Mouse (Mus musculus) hindbrain, embryonic 13.5 days (tissue): ENCODE measurements at regions not wholly inside any gene's neighbourhood (a gene's known extent, or its start where the extent isn't known, plus 50 kb on each side); places are given as distances from the start of the nearest gene placed in this dataset.

ENCODE experiments used
- ATAC-seq: fragments of 200-750 bp; cut with Nextera tagmentation; 2 replicates; pipeline ENCODE4 v1.8.0; 2017; ENCODE audit warnings: moderate TSS enrichment; ENCODE audit not compliant: low FRiP score
- H3K27ac ChIP-seq: fragments of 300-500 bp; sonication (generic); 2 replicates; pipeline ENCODE4 v1.5.1; 2015; ENCODE audit warnings: inconsistent platforms, mild to moderate bottlenecking, moderate library complexity
- H3K27me3 ChIP-seq: fragments of 300-500 bp; sonication (generic); 2 replicates; pipeline ENCODE4 v1.6.1; 2015; ENCODE audit warnings: mild to moderate bottlenecking, inconsistent platforms
- H3K36me3 ChIP-seq: fragments of 300-500 bp; sonication (generic); 2 replicates; pipeline ENCODE4 v1.6.1; 2015; ENCODE audit warnings: mild to moderate bottlenecking, inconsistent platforms
- H3K4me1 ChIP-seq: fragments of 300-500 bp; sonication (generic); replicated peaks from 2 replicates; pipeline ENCODE4 v1.6.1; 2015; ENCODE audit warnings: inconsistent platforms
- H3K4me2 ChIP-seq: fragments of 300-500 bp; sonication (generic); 2 replicates; pipeline ENCODE4 v1.6.1; 2015; ENCODE audit warnings: inconsistent platforms, mild to moderate bottlenecking, moderate library complexity
- H3K4me3 ChIP-seq: fragments of 300-500 bp; sonication (generic); 2 replicates; pipeline ENCODE4 v1.5.1; 2015; ENCODE audit warnings: mild to moderate bottlenecking, inconsistent platforms
- H3K9ac ChIP-seq: fragments of 300-500 bp; sonication (generic); 2 replicates; pipeline ENCODE4 v1.6.1; 2015; ENCODE audit warnings: mild to moderate bottlenecking, inconsistent platforms
- H3K9me3 ChIP-seq: fragments of 300-500 bp; sonication (generic); 2 replicates; pipeline ENCODE4 v1.6.1; 2016; ENCODE audit warnings: inconsistent platforms
- WGBS: fragments of 180-500 bp; shearing (Covaris S2); methylation state at CpG from one replicate; pipeline ENCODE4 v1.1.7; 2015; 5-methylcytosine and 5-hydroxymethylcytosine counted together

DNA sequence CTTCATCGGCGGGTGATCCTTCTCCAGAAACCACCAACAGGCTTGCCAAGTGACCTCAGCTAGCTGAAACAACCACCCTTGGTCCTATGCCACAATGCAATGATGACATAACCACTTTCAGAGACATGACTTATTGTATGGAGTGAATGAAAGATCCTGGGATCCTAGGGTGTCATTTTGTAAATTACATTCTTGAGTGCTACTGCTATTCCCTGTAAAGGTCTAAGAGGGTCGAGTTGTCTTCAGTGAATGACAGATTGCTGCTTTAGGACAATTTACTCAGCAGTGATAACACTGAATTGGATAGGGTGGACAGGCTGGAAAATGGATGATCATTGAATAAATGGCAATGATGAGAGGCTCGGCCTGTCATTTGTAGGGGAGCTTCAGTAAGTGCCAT, 692.4 kb downstream of the Gm9008 start:
- no peak overlapping the region for H3K4me3 ChIP-seq
- ATAC-seq = no peak
- H3K4me2 ChIP-seq = no peak overlapping the region
- H3K9me3 ChIP-seq = no peaks in the 10 kb centered on the region
- H3K9ac ChIP-seq = no peak overlapping the region
- no peaks in the 10 kb centered on the region for H3K27me3 ChIP-seq
- H3K27ac ChIP-seq = no peak overlapping the region
- no peaks in the 10 kb centered on the region for H3K36me3 ChIP-seq
- 55% methylated on average over 4 of the region's 4 CpGs for WGBS
- H3K4me1 ChIP-seq = peaks cover under 1% of the 10 kb centered on the region; the same call in 1 of the 2 replicates

DNA sequence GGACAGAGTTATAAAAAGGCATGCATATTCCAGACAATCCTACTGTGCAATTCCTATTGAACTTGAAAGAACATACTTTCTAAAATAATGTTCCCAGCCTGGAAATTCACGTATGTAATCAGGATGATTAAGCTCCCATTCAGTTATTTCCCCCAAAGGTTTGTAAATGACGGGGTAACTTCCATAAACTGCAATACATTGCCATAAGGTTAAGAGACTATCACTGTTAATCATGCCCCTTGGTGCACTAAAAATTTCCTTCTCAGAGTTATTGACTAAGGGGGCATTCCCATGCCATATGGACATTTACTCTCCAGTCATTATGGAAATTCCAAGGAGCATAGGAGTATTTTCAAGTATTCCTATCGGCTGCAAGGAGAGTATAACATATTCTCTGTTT, 697.6 kb downstream of the Gm9008 start:
- Histone ChIP-seq H3K4me3 (no peak overlapping the region), H3K36me3 (no peaks in the 10 kb centered on the region), H3K27ac (no peak overlapping the region), H3K27me3 (no peaks in the 10 kb centered on the region), H3K9me3 (no peaks in the 10 kb centered on the region), H3K4me2 (no peak overlapping the region), H3K9ac (no peak overlapping the region), H3K4me1 (peaks cover 3% of the 10 kb centered on the region; the same call in 1 of the 2 replicates)
- ATAC-seq = no peak
- WGBS = 55% methylated on average over 3 of the region's 3 CpGs

DNA sequence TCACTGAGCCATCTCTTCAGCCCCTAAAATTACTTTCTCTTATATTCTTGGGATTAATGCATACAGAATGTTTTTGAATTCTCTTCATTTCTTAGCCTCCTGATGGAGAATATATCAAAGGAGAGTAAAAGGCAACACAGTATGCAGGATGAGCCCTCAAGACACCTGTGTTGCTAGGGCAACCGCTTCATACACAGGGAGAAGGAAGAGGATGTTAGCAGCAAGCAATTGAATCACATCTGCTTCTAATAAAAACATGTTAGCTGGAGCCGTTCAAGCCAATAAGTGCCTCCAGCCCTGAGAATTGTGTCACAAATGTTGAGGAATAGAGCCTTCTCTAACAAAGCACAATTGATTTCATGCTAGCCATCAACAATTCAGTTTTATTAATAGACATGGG, 698.0 kb downstream of the Gm9008 start:
- Histone ChIP-seq H3K9ac (no peak overlapping the region), H3K36me3 (no peaks in the 10 kb centered on the region), H3K27ac (0 out of 2 replicates have a peak overlapping the region, but pooled peaks have one; percentile 23), H3K27me3 (no peaks in the 10 kb centered on the region), H3K9me3 (no peaks in the 10 kb centered on the region), H3K4me2 (no peak overlapping the region), H3K4me1 (peaks cover 3% of the 10 kb centered on the region; the same call in 1 of the 2 replicates), H3K4me3 (no peak overlapping the region)
- 33% methylated on average over 2 of the region's 2 CpGs for WGBS
- ATAC-seq = no peak

DNA sequence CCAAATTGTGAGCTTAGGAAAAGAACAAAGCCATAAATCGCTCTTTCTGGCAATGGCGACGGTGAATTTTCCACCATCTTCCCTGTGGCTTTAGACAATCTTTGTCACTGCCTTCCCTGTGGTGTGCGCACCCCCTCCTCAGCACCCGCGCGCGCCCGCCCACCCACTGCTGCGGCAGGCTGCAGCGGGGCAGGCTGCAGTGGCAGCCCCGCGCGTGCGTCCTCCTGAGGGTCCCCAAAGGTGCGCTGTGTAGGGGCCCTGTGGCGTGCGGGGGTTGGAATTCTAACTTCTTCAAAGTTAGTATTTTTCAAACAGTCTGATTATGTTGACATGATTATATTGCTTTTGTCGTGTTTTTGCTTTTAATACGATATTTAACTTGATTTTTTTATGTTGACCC, 714.9 kb downstream of the Gm9008 start:
- WGBS = 67% methylated on average over 20 of the region's 20 CpGs
- H3K4me3 ChIP-seq = no peak overlapping the region
- no peaks in the 10 kb centered on the region for H3K27me3 ChIP-seq
- no peaks in the 10 kb centered on the region for H3K36me3 ChIP-seq
- no peak for ATAC-seq
- H3K9ac ChIP-seq = no peak overlapping the region
- no peaks in the 10 kb centered on the region for H3K9me3 ChIP-seq
- H3K4me1 ChIP-seq = no peaks in the 10 kb centered on the region
- H3K27ac ChIP-seq = no peak overlapping the region
- H3K4me2 ChIP-seq = no peak overlapping the region

DNA sequence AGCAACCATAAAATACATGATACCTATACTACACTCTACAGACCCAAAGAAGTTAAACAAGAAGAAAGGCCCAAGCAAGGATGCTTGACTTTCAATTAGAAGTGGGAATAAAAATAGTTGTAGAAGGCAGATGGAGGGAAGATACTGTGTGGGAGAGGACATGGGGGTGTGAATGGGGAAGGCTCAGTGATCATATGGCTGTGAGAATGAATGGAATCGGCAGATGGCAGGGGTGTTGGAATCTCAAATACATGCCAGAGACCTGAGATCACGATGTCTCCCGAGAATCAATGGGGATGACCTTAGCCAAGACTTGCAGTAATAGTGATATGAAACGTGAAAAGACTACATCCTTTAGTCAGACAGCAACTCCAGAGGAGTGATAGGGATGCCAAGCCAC, 734.5 kb downstream of the Gm9008 start:
- WGBS = 89% methylated on average over 4 of the region's 4 CpGs
- Histone ChIP-seq H3K4me1 (no peaks in the 10 kb centered on the region), H3K4me2 (no peak overlapping the region), H3K36me3 (no peaks in the 10 kb centered on the region), H3K9me3 (no peaks in the 10 kb centered on the region), H3K27ac (no peak overlapping the region), H3K4me3 (no peak overlapping the region), H3K9ac (no peak overlapping the region), H3K27me3 (no peaks in the 10 kb centered on the region)
- no peak for ATAC-seq

DNA sequence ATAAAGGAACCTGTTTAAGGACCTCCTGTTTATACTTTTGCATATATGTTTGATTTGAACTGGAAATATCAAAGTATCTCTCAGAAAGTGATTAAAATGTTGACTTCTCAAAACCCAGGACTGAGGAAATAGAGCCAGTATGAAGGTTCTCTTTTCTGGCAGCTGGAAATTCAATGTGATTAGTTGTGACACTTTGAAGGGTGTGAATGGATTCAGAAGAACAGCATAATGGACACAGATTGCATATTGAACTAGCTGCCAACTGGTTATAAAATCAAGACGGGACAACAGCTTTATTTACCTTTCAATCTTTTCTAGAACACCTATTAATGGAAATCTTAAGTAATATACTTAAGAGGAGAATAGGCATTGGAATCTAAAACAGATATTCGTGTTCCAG, 741.4 kb downstream of the Gm9008 start:
- no peaks in the 10 kb centered on the region for H3K4me1 ChIP-seq
- H3K9me3 ChIP-seq = no peaks in the 10 kb centered on the region
- no peak overlapping the region for H3K27ac ChIP-seq
- H3K9ac ChIP-seq = no peak overlapping the region
- H3K27me3 ChIP-seq = no peaks in the 10 kb centered on the region
- ATAC-seq = no peak
- H3K36me3 ChIP-seq = no peaks in the 10 kb centered on the region
- WGBS = 66% methylated on average over 2 of the region's 2 CpGs
- no peak overlapping the region for H3K4me2 ChIP-seq
- no peak overlapping the region for H3K4me3 ChIP-seq
